Mouse (Mus musculus) E14TG2a.4 (cell line): ENCODE results near the gene Cd207.
"Not testable (repeated sequence)": the region's sequence is repeated elsewhere in the genome, so short reads cannot be mapped to it uniquely, and the experiment has no call there.

Experiments used
- H3K27me3 ChIP-seq: 2 replicates; pipeline ENCODE4 v1.6.1; 2014; ENCODE audit warnings: low read length, control low read depth; ENCODE audit not compliant: insufficient read depth
- H3K36me3 ChIP-seq: 2 replicates; pipeline ENCODE4 v1.6.1; 2014; ENCODE audit warnings: low read length, control low read depth; ENCODE audit not compliant: insufficient read depth
- H3K4me1 ChIP-seq: replicated peaks from 2 replicates; pipeline ENCODE4 v1.6.1; 2014; ENCODE audit warnings: low read depth, low read length, control low read depth
- H3K4me3 ChIP-seq: replicated peaks from 2 replicates; pipeline ENCODE4 v1.5.1; 2014; ENCODE audit warnings: mild to moderate bottlenecking, low read length
- H3K9me3 ChIP-seq: 2 replicates; pipeline ENCODE4 v1.6.1; 2014; ENCODE audit warnings: low read length, control low read depth
- CTCF ChIP-seq: conservative IDR thresholded peaks from 2 replicates; pipeline ENCODE4 v1.5.1; 2014; ENCODE audit warnings: low read length
- NANOG ChIP-seq: IDR thresholded peaks from 2 replicates; pipeline ENCODE4 v1.6.1; 2014; ENCODE audit warnings: borderline replicate concordance, low read length, mixed read lengths
- POU5F1 ChIP-seq: IDR thresholded peaks from 2 replicates; pipeline ENCODE4 v1.6.1; 2014; ENCODE audit warnings: low read length, borderline replicate concordance

The Cd207 gene

GRCm38 (mm10) chr6:83690277-83690676, 12.6 kb upstream of the Cd207 start:
- peak; percentile 90 for TF ChIP-seq CTCF
- TF ChIP-seq POU5F1, result no peak
- Histone ChIP-seq H3K36me3 (no peaks in the 10 kb centered on the region), H3K27me3 (peaks cover 66% of the 10 kb centered on the region)

DNA sequence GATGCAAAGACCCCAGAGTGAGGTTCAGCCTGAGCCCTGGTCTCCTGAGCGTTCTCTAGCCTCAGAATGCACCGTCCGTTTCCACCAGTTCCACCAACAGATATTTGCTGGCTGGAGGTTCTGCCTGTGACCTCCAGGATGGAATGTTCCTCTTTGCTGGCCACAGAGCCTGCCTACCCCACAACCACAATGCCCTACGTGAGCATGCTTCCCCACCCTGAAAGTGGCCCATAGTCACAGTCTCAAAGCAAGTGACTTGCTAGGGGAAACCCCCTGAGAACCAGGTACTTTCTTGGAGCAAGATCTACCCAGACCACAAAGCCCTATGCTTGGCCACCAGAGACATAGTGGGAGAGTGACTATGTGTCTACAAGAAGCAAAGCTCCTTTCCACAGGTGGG, 11.7 kb upstream of the Cd207 start:
- Histone ChIP-seq H3K4me3 (no peak overlapping the region), H3K4me1 (peaks cover 21% of the 10 kb centered on the region), H3K9me3 (no peaks in the 10 kb centered on the region), H3K27me3 (peaks cover 64% of the 10 kb centered on the region), H3K36me3 (no peaks in the 10 kb centered on the region)
- TF ChIP-seq CTCF (no peak), NANOG (no peak), POU5F1 (no peak)

More at GRCm38 (mm10) chr6:83690277-83690676, 12.6 kb upstream of the Cd207 start:
- Histone ChIP-seq H3K4me1 (peaks cover 26% of the 10 kb centered on the region), H3K4me3 (no peak overlapping the region), H3K9me3 (no peaks in the 10 kb centered on the region)

- no peaks in the 10 kb centered on the region for H3K36me3 ChIP-seq
- peak; percentile 83 for TF ChIP-seq CTCF
- no peak for TF ChIP-seq POU5F1
- TF ChIP-seq NANOG, result no peak
- H3K4me3 ChIP-seq, result no peak overlapping the region
- no peaks in the 10 kb centered on the region for H3K4me1 ChIP-seq
- peaks cover 11% of the 10 kb centered on the region for H3K27me3 ChIP-seq
- H3K9me3 ChIP-seq, result no peaks in the 10 kb centered on the region
These were observed 4.3 kb downstream of the Cd207 start for GRCm38 (mm10) chr6:83673395-83673794.

DNA sequence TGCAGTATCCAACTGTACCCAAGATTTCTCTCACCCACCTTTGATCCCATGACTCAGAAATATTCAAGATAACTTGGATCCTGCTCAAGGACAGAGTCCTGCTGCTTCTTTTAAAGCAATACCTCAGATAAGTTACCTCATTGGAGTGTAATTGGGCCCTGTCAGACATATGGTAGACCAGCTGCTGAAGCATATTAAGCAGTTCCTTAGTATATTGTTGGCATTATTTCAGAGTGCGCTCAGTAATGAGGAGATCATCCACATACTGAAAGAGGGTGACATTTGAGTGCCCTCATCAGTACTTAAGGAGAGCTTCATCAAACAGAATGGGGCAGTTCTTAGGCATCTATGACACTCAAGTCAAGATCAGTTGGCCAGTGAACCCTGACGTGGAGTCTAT, 12.6 kb downstream of the Cd207 start:
- Histone ChIP-seq H3K4me3 (no peak overlapping the region), H3K9me3 (peaks cover 40% of the 10 kb centered on the region), H3K36me3 (no peaks in the 10 kb centered on the region), H3K27me3 (no peaks in the 10 kb centered on the region), H3K4me1 (no peaks in the 10 kb centered on the region)
- no peak for TF ChIP-seq NANOG
- no peak for TF ChIP-seq CTCF
- no peak for TF ChIP-seq POU5F1

GRCm38 (mm10) chr6:83660821-83661220, 16.8 kb downstream of the Cd207 start:
- Histone ChIP-seq H3K4me3 (no peak overlapping the region), H3K9me3 (peaks cover 21% of the 10 kb centered on the region), H3K27me3 (0 out of 2 replicates have a peak, but pooled peaks cover 4% of the 10 kb centered on the region), H3K4me1 (no peaks in the 10 kb centered on the region), H3K36me3 (no peaks in the 10 kb centered on the region)
- TF ChIP-seq NANOG, result no peak
- TF ChIP-seq POU5F1, result no peak
- TF ChIP-seq CTCF, result no peak

DNA sequence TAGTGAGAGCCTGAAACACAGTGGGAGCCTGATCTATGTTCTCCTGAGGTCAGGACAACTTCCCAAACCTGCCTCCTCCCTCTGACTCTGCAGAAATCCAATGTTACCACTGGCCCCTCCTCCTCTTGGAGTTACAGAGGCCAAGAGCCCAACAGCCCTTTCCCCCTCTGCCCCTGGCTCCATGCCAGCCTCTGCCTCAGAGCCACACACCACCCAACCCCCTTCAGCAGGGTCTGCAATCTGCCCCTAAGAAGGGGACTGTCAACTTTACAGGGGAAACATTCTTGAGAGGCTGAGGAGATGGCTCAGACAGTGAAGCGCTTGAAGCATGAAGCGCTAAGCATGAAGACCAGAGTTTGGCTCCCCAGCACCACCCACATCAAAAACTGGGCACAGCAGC, 21.6 kb downstream of the Cd207 start, which contains the start of gene Clec4f:
Clec4f (minus strand) TSS at position 101 of the 400 bp plus-strand sequence.
- no peak for TF ChIP-seq POU5F1
- no peak for TF ChIP-seq CTCF
- no peak for TF ChIP-seq NANOG
- H3K4me1 ChIP-seq, result no peaks in the 10 kb centered on the region
- no peaks in the 10 kb centered on the region for H3K9me3 ChIP-seq
- no peak within 1 kb of the TSS for H3K4me3 ChIP-seq
- H3K36me3 ChIP-seq, result no peaks in the 10 kb centered on the region
- peaks cover 8% of the 10 kb centered on the region; the same call in 1 of the 2 replicates for H3K27me3 ChIP-seq

- H3K9me3 ChIP-seq, result no peaks in the 10 kb centered on the region
- no peaks in the 10 kb centered on the region for H3K36me3 ChIP-seq
- no peak for TF ChIP-seq POU5F1
- TF ChIP-seq CTCF, result no peak
- no peak for TF ChIP-seq NANOG
- no peaks in the 10 kb centered on the region for H3K4me1 ChIP-seq
- H3K4me3 ChIP-seq, result no peak overlapping the region
- 0 out of 2 replicates have a peak, but pooled peaks cover 7% of the 10 kb centered on the region for H3K27me3 ChIP-seq
These were observed 30.9 kb downstream of the Cd207 start for GRCm38 (mm10) chr6:83646715-83647114.

GRCm38 (mm10) chr6:83635329-83635728, 42.3 kb downstream of the Cd207 start:
- Histone ChIP-seq H3K27me3 (no peaks in the 10 kb centered on the region), H3K4me3 (no peak overlapping the region), H3K4me1 (no peaks in the 10 kb centered on the region), H3K9me3 (no peaks in the 10 kb centered on the region), H3K36me3 (no peaks in the 10 kb centered on the region)
- no peak for TF ChIP-seq POU5F1
- no peak for TF ChIP-seq NANOG
- no peak for TF ChIP-seq CTCF

- H3K4me3 ChIP-seq, H3K27me3 ChIP-seq, H3K36me3 ChIP-seq, H3K9me3 ChIP-seq, H3K4me1 ChIP-seq: not testable (repeated sequence)
These were observed 43.0 kb downstream of the Cd207 start for GRCm38 (mm10) chr6:83634631-83635030.

DNA sequence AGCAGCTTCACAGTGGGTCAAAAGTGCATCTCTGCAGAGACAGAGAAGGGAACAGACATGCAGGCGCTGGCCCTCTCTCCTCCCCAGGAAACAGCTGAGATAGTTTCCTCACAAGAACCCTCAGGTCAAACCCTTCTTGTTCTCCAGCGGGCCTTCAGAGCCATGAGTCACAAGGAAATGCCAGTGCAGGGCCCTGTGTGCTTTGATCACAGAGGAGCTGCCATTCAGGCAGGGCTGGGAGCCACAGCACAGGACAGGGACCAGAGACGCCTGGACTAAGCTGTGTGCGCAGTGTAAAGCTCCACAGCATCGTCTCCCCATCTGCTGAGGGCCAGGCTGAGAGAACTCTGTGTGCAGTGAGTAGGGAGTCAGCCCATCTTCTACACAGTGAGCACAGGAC, 43.6 kb downstream of the Cd207 start:
- not testable (repeated sequence) for H3K4me3 ChIP-seq, H3K4me1 ChIP-seq, H3K27me3 ChIP-seq, H3K36me3 ChIP-seq, H3K9me3 ChIP-seq
